Mouse (Mus musculus): ENCODE measurements around the gene Ninj2.
A peak's percentile ranks its signal among the peaks of the same experiment; 100 is the strongest.
"Not testable (repeated sequence)": the region's sequence is repeated elsewhere in the genome, so short reads cannot be mapped to it uniquely, and the experiment has no call there.

The Ninj2 gene

DNA sequence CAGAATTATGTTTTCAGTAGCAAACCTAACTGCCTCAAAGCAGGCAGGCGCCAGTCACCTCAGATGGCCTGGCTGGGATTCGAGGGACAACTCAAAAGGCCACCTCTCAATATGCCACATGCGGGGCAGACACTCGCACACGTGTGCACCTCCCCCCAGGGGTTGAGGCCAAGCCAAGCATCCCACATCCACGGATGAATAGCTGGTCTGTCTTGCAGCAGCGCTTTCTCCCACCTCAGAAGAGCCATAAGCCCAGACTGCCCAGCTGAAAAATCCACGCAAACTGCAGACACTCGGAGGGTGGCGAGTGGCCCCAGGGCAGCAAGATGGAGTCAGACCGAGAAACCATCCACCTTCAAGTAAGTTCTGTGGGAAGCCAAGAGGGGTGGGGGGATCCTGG, at the start of gene Ninj2:
TSS of gene Ninj2 (plus strand) at position 251 of the 400 bp plus-strand sequence.
- DNase-seq, result no peak

DNA sequence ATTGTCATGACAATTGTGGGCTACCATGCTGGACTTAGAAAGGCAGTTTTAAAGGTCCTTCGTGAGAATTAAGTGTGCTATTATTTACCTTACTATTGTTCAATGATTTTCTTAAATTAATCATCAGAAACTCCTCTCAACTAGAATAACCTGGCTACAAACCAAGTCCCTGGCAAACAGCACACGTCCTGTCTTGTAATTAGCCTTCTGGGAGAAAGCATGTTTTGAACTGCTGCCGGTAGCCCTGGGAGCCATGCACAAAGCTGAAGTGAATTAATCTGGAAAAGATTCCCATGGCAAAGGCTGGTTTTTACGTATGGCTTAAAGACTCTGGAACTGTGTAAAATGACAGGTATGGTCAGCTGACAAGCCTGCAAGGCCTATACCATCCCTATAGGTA, 47.7 kb upstream of the Ninj2 start:
- DNase-seq, result no peak

DNA sequence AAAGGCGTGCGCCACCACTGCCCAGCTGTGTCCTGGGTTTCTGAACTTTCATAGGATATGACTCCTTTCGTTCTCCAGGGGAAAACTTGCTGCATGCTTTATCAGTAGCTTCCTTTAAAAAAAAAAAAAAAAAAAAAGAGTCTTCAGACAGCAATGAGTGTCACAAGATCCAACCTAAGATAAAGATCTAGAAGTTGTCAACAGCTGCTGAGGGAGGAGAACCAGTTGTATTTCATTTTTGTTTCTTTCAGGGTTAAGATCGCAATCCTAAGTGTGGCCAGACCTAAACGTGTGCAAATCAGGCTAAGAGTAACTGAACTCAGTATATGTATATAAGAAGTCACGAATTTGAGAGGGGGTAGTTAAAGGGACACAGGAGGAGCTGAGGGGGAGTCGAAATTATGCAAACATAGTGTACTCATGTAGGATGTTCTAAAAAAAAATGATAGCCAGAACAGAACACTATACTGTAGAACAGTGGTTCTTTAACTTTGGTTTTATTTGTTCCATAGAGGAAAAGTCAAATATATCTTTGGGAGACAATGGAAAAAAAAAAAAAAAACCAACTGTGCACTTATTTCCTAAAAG, 45.4 kb upstream of the Ninj2 start:
- no peak for DNase-seq

DNA sequence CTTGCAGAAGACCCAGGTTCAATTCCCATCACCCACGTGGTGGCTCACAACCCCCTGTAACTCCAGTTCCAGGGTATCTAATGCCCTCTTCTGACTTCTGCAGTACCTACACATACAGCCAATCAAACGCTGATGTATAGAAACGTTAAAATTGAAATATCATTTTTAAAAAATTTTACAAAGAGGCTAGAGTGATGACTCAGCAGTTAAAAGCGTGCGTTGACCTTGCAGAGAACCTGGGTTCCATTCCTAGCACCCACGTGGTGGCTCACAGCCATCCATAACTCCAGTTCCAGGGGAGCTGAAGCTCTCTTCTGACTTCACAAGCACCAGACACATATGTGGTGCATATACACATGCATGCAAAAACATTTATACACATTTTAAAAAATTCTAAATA, 38.7 kb upstream of the Ninj2 start:
- no peak for DNase-seq

DNA sequence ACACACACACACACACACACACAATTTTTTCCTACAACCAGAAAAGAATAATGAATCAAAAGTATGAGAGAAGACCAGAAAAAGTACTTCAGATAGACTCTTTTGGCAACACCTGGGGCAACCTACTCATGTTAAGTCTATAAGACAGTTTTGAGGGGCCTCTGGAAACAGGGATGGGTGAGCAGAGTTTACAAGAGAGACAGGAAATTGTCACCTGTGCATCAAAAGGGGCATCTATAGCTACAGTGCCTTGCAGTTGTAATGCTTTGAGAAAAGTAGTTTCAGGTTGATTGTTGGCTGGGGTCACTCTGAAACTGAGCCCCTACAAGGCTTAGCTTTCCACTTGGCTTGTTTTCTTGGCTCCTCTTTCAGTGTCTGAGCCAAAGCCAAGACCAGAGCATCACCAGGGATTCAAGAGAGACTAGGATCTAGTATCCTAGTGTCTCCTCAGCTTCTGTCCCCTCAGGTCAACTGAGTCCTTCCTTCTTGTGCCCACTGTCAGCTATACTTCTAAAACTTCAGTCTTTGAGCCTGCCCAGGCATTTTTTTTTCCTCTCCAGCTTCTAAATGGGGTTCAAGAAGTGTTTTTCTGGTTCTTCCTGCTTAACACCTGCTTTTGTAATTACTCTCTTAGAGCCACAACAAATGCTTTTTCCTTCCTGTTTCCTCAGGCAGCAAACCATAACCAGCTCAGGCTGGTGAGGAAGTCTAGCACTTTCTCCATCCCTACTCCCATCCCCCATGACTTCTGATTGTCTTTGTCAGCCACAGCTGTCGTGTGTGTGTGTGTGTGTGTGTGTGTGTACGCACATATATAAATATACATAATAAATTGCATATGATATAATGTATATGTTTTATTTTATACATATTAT, 37.2 kb upstream of the Ninj2 start:
- no peak for DNase-seq

DNA sequence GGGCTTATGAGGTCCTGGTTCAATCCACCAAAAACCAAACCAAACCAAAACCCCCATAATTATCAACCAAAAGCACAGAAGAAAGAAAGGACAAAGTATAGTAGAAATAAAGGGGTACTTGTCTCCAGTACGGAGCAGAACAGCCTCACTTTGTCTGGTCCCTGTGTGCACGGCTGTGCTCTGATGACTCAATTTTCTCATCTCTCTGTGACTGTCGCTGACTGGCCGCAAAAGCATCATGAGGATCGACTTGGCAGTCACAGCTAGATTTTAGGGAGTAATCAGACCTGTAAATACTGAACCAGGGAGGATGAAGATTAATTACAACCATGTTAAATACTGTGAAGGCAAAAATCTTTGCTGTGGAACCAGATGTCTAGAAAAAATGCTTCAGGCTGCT, 30.2 kb upstream of the Ninj2 start:
- DNase-seq, result no peak

DNA sequence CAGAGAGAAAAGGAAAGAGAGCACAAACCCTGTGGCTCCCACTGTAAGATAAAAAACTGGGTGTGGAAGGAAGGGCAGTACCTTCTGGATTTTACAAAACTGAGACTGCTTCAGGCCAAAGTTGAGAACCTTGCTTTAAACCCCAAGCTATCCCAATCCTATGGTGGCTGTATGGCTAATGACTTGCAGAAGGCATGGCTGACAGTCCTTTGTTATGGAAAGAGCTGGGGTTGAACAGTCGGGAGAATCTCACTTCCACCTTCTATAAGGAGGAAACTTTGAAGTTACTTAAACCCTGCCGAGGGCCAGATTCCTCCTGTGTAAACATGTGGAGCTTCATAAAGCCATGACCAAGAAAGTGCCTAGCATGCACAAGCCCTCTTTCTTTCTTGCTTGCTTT, 28.5 kb upstream of the Ninj2 start:
- DNase-seq, result no peak

DNA sequence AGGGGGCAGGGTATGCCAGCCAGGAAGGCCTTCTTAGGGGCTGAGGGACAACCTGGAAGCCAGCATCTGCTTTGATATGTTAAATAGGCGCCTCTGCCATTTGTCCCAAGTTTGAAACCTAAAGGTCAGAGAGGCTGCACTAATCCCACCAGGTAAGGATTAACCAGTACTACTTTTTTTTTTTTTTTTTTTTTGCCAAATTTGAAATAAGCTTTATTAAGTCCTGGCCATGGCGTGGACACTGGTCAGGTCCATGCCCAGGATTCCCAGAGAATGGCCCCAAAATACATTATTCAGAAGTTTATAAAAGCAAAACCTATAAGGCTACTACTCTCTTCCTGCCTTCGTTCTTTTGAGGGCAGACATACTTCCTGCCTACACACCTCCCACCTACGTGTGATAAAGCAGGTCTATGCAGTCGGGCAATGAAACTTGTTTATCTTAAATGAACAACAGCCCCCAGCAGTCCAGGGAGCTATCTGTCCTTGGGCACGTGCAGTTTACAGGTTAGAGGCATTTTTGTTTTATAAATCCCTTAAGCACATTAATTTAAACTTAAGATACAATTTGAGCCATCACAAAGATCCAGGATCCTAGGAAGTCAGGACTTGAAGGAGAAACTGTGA, 27.5 kb upstream of the Ninj2 start:
- DNase-seq, result no peak

DNA sequence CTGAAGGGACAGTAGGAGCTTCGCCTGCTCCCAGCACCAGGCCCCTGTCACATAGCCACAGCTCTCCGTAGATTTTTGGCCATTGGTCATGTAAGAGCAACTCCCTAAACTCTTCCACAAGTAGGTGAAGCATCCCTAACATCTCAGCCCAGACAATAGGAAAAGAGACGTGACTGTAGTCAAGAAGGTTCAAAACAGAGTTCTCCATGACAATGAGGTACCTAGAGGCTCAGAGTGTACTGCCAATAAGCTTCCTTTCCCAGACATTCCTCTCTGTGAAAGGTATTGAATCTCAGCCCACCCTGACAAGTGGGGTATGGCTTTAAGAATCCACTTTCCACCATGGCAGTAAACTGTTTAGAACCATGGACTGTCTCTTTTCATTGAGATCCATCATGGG, 23.6 kb upstream of the Ninj2 start:
- no peak for DNase-seq

DNA sequence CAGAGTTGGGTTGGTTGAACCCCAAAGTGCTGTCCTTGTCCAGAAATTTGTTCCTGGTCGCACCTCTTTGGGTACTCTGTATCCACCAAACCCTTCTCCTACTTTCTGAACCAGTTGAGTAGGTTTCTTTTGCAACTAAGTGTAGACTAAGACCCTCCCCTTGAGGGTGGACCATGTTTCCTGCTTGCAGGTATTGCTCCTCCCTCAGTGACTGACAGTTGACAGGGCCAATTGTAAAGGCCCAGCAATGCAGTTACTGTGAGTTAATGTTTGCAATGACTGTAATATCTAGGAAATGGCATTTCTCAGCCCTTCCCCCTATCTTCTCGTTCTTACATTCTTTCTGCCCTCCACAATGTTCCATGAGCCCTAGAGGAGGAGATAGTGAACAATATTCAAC, 20.5 kb upstream of the Ninj2 start:
- DNase-seq, result no peak

DNA sequence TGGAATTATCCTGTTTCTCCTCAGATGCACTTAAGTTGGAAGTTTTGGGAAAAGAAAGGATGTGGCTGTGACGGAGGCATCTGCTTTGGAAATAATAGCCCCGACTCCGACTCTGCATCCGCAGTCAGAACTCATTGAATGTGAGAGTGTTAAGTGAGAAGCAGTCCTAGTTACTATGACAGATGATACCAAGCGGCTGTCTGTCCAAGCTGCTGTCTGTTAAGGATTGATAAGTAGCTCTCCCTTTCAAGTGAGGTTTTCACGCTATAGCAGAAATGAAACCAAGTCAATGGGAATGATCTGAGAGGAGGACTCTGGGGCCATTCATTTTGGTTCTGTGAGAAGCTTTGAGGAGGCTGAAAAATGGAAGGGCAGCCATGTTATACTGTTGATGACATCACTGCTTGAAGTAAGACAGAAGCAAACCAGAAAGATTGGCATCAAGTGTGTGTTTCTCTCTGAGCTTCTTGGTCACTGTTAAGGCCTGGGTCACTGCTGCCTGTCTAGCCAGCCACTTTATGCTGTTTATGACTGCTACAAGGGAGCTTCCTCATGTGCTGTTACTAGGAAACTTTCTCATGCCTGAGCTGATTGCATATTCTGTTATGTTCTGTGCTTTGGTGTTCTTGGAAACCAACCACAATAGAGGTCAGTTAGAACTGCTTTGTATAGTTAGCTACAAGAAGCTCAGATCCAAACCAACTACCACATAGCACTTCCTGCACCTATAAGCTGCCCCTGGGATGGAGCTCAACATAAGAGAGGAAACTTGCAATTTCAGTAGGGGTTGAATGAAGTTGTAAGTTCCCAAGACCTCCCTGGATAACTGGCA, 16.3 kb upstream of the Ninj2 start:
- no peak for DNase-seq

DNA sequence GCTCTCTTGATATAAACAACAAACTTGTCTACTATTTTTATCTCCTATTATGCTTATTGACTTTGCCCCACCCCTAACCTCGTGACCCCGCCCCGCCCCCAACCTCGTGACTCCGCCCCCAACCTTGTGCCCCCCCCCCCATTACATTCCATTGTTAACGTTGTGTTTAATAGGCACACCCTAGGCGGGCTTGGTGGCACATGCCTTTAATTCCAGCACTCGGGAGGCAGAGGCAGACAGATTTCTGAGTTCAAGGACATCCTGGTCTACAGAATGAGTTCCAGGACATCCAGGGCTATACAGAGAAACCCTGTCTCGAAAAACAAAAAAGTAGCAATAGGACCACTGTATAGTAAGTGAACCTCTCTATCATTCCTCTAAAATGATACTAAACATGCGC, 13.6 kb upstream of the Ninj2 start:
- DNase-seq, result no peak

DNA sequence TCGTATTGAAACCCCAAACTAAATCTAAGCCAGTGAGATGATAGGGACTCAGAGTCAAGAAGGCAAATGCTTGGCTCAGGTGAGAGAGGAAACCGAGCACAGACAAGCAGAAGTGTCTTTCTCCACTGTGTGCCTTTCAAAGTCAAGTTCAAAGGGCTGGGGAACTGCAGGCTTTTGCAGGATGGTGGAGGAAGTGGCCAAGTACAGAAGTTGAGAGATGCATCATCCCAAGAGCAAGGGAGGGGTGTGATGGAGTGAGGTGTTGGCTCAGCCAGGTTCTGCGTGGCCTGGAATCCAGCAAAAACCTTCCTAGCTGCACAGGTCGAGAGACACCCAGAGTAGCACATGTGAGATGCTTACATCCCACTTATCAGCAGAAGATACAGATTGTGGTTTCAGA, 11.6 kb upstream of the Ninj2 start:
- no peak for DNase-seq

DNA sequence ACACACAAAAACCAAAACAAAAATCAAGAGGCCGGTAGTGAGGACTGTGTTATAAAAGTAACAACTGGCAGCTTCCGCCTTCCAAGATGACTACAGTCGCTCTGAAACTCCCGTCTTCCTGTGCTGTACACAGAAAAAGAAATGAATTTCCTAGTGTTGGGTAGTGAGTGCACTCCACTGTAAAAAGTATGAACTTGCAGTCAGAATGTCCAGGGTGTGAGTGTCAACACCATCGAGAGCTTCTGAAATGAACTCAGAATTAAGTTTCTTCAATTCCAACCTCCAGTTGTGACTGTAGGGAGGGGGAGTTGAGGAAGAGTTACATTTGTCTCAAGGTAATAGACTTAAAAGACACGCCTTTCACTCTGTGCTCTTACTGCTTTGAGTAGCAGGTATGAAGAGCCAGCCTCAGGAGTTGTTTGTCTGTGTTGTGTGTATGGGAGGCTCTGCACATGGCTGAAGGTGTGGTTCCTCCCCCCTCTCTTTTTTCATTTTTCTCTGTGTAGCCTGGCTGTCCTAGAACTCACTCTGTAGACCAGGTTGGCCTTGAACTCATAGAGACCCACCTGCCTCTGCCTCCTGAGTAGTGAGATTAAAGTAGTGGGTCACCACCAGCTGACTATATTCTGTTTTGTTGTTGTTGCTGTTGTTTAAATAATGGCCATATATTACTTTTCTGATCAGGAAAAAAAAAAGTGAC, 10.7 kb upstream of the Ninj2 start:
- DNase-seq, result no peak

DNA sequence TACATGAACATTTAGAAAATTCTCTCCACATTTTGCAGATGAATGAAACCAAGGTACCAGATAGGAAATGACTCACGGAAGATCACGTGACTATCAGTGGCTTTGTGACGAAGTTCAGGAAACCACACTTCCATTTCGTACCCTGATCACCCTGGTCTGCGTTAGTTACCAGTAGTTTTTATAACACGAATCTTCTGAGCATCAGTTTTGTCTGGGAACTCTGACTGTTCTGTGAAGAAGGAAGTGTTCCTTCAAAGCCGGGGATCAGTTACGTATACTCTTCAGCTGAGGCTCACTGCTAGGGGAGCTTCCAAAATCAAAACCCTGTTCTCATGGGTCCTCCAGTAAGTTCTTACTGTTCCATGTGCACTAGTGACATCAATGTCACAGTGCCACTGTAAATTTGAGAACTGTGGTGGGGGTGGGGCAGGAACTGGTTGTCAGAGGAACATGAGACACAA, 10.2 kb upstream of the Ninj2 start:
- no peak for DNase-seq

DNA sequence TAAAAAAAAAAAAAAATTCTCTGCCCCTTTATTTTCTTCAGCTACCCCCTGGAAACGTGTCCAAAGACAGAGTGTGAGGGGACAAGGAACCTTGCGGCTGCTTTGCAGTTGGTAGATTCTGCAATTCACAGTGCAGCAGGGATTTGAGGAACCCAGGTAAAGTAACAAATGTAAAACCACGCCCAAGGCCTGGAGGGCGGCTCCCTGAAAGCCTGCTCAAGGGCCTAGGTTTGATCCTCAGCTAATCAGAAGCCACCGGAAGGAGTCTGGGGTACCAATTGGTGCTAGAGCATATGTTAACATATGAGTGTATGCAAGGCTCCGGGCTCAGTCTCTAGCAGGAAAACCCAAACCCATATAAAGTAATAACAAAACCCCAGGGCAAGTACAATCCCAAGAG, 9.7 kb upstream of the Ninj2 start:
- no peak for DNase-seq

DNA sequence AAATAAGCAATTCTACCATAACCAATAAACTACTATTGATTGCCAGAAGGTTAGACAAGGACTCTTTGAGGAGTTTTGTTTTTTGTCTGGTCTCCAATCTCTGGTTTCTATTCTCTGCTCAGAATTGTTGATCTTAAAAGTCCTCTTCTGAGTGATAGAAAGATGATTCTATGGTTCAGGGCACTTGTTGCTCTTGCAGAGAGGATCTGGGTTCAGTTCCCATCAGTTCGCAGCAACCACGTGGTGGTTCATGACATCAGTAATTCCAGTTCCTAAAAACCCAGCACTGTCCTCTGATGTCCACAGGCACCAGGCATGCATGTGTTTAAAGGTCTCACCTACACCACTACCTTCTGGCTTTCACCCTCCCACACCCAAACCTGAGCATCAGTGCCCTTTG, 8.2 kb upstream of the Ninj2 start:
- no peak for DNase-seq

DNA sequence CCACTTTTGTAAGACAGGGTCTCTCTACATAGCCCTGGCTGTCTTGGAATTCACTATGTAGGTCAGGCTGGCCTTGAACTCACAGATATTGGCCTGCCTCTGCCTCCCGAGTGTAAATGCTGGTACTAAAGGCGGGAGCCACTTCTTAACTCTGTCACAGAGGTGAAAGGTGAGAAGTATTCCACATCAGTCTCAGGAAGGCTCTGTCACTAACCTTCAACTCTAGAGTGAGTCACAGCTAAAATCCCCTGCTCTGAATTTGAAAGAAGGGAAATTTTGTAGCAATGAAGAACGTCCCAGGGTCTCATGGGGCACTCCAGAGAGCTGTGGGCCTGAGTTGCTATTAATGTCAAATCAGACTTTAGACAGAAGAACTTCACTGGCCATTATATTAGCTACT, 7.3 kb upstream of the Ninj2 start:
- DNase-seq, result no peak

DNA sequence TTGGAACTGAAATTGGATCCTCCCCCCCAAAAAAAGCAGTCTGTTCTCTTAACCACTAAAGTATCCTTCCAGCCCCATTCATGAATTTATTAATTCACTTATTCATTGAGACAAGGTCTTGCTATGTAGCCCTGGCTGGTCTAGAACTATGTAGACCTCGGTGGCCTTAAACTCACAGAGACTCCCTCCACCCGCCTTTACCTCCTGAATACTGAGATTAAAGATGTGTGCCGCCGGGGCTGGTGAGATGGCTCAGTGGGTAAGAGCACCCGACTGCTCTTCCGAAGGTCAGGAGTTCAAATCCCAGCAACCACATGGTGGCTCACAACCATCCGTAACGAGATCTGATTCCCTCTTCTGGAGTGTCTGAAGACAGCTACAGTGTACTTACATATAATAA, 6.1 kb upstream of the Ninj2 start:
- DNase-seq, result not testable (repeated sequence)

DNA sequence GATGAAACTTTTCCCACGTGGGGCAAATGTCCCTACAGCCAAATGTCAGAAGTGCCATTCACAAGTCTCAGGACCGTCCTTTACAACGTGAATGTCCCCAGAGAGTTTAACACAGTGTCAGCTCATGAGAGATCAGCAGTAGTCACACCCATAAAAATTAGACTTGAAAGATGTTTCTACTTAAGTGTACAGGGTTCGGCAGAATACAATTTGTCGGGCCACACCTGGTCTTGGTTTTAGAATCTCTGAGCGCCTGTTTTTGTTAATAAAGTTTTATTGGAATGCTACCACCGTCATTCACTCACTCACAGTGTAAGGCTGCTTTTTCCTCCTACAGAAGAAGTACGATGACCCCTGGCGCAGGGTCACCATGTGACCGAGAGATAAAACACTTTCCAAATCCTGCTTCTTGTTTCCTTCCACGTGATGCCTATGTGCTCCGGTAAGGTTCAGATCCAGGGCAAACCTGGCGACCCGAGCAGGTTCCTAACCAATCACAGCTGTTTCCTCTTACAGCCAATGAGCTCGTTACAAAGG, 2.4 kb upstream of the Ninj2 start:
- peak; percentile 41 to 53 for DNase-seq

DNA sequence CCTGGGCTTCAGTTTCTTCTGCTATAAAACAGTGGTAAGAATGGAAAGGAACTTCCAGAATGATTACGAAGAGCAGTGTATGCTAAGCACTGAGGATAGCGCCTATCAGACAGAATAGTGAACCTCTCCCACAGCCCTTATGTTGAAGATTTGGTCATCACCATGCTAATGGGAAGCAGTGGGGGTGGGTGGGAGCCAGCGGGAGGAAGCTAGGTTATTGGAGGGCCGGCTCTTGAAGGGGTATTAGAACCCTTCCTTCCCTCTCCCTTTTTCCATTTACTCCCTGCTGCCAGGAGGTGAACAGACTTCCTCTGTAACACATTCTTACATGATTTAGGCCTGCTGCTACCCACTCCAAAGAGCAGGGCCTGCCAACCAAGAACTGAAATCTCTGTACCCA, 1.2 kb upstream of the Ninj2 start:
- DNase-seq, result no peak

DNA sequence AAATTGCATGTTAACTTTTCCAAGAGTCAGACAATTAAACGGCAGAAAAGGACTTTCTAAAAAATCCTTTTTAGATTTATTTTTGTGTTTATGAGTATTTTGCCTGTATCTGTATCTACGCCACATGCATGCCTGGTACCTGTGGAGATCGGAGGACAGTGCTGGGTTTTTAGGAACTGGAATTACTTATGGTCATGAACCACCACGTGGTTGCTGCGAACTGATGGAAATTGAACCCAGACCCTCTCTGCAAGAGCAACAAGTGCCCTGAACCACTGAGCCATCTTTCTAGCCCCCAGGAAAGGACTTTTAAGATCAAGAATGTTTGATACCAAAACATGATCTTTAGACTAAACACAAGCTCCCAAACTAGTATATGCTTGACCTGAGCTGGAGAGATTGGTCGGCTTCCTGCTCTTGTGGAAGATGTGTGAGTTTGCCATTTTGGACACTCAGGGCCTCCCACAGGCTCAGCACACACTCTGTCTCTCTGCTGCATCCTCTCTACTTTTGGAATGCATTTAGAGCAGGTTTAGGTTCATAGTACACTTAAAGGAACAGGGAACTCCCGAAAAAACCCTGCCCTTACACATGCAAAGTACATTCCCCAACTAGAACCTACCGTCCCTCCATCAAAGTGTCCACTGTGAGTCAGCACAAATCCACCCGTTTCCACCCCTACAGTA, 1.1 kb downstream of the Ninj2 start:
- DNase-seq, result no peak
